Mouse (Mus musculus): ENCODE measurements at regions not wholly inside any gene's neighbourhood (a gene's known extent, or its start where the extent isn't known, plus 50 kb on each side); places are given as distances from the start of the nearest gene placed in this dataset.
A peak's percentile ranks its signal among the peaks of the same experiment; 100 is the strongest.

DNA sequence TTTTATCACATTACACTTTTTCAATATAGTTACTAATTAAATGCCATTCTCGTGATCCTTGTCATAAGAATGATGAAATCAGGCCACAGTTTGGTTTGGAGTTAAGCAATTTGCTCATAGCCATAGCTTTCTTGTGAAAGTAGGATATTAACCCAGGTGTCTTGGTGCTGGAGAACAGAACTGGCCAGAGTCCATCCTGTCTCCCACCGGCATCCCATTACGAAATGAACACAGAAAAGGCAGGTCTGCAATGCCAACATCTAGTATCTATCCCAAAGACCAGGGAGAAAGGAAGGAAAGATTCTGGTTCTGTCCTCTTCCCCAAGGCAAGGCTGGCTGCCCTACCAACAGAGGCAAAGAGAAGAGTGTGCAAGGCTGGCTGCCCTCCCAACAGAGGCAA is 61.6 kb upstream of the Avpr1a start:
- no peak for DNase-seq (ENCODE audit: low spot score in 2 of 2)

DNA sequence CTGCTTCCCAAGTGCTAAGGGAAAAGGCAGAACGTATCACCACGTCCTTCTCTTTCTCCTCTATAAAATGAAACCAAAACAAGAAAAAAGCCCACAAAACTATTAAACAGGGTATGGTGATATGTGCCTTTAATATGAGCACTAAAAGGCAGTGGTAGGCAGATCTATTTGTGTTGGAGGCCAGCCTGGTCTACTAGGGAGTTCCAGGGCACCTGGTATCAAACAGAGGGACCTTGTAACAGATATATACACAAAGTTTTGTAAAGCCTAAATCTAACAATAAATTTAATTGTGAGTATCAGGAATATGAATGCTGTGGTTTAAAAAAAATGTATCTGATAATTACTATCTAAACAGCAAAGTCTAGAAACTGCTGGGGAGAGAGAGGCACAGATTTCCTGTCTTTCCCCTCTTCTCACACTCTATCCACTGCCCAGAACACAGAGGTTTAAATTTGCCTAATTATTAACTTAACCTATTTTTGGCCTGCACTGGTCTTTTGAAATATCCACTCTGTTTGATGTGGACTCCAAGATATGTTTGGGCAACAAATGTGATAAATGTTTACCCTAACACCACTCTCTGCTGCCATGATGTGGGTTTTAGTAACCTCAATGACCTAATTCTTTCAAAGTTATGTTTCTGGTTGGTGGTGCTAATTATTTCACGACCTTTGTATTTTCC is 68.5 kb upstream of the Avpr1a start:
- DNase-seq (ENCODE audit: low spot score in 2 of 2): no peak

- no peak for DNase-seq (ENCODE audit: low spot score in 2 of 2)
Measured at GRCm38 (mm10) chr10:122343291-122343690, 105.0 kb upstream of the Avpr1a start.

- no peak for DNase-seq (ENCODE audit: low spot score in 2 of 2)
Measured at GRCm38 (mm10) chr10:122342356-122342755, 105.9 kb upstream of the Avpr1a start.

DNA sequence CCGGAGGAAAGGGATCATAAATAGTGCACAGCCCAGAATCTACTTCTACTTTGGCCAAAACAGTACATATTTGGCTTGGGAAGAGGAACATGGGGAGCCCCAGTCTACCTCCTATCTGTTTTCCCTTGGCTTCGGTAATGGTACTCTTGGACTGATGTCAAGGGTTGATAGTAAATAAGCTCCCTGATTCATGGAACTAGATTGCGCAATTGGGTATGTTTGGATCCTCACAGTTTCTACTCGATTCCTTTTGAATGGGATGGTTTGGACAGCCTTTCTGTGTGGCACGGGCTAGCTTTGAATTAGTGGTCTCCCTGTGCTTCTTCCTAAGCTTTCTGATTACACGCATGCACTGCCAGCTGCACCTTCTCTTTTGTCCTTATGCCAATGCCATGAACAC is 121.4 kb upstream of the Avpr1a start:
- DNase-seq (ENCODE audit: low spot score in 2 of 2): no peak

GRCm38 (mm10) chr10:122318886-122319285 is 129.4 kb upstream of the Avpr1a start:
- no peak for DNase-seq (ENCODE audit: low spot score in 2 of 2)

GRCm38 (mm10) chr10:122310646-122311193 is 137.6 kb upstream of the Avpr1a start:
- DNase-seq (ENCODE audit: low spot score in 2 of 2): no peak

DNA sequence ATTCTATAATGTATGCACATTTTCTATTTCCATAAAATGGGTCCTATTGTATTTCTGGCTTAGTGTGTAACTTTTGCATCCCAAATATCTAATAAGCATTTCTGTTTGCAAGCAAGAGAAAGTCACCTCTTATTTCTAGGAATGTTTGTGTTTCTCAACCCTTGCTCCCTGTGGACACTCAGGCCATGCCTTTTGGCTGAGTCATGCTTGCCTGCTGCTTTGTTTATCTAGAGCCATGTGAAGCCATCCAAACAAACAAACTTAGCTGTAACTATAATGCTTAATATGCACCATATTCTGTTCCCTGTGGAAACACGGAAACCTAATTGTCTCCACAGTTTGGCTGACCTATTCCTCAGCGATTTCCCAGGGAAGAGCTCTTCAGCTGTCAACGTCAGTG is 139.6 kb upstream of the Avpr1a start:
- DNase-seq (ENCODE audit: low spot score in 2 of 2): no peak

GRCm38 (mm10) chr10:122302259-122302658 is 146.0 kb upstream of the Avpr1a start:
- DNase-seq (ENCODE audit: low spot score in 2 of 2): no peak

DNA sequence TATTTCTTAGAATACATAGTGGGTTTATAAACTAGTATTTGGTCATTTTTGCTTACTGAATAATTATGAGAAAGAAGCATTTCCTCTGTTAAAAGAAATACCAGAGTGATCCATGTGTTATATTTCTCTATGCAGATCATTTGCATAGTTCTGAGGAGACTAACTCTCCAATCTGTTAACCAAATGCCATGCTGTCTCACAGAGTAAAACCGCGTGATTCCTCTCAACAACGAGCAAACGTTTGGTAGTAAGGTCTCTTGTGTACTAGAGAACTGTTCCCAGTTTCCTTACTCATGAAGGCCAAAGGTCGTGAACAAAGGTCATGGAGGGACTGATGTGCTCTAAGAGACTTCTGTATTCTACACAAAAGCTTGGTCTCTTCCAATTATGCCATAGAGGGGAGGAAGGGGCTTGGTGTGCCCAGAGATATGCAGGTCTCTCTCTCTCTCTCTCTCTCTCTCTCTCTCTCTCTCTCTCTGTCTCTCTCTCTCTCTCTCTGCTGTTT is 152.3 kb upstream of the Avpr1a start:
- DNase-seq (ENCODE audit: low spot score in 2 of 2): no peak

DNA sequence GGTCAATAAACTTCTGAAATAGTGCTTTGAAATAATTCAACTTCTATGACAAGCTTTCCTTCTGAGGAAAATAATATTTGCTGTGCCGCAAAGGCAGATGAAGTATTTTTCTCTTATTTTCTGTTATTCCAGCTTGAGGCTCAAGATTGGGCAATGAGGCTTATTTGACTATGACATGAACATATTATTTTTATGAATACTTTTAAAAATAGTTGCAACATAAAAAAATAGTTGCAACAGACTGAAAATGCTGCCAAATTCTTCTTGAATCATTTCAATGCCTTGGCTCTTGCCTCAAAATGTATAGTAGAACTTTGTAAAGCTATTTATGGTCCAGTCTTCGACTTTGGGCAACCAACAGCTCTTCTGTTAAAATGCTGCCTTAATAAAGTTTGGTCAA is 156.7 kb upstream of the Avpr1a start:
- DNase-seq (ENCODE audit: low spot score in 2 of 2): no peak

GRCm38 (mm10) chr10:122291091-122291490 is 157.2 kb upstream of the Avpr1a start:
- no peak for DNase-seq (ENCODE audit: low spot score in 2 of 2)

DNA sequence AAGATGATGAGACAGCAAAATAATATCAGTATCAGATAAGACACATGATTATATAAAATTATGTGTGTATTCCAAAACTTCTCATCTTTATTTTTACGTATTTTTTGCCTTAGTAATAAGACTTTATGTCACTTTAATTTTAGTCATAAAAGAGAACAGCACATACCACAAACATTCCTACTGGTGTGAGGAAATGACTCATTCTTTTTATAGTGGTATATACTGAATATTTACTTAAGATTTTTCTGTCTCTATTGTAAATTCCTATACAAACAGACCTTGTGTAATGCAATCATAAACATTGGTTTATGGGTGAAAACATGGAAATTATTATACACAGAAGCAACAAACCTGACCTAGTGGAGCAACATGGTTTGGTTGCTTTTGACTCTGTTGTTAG is 173.4 kb upstream of the Avpr1a start:
- no peak for DNase-seq (ENCODE audit: low spot score in 2 of 2)

- peak in 1 of 2 experiments; percentile 24 for DNase-seq (ENCODE audit: low spot score in 2 of 2)
Measured at GRCm38 (mm10) chr10:122274181-122274580, 174.1 kb upstream of the Avpr1a start.

- DNase-seq (ENCODE audit: low spot score in 2 of 2): no peak
Measured at GRCm38 (mm10) chr10:122264070-122264469, 166.9 kb upstream of the Rxylt1 start.

DNA sequence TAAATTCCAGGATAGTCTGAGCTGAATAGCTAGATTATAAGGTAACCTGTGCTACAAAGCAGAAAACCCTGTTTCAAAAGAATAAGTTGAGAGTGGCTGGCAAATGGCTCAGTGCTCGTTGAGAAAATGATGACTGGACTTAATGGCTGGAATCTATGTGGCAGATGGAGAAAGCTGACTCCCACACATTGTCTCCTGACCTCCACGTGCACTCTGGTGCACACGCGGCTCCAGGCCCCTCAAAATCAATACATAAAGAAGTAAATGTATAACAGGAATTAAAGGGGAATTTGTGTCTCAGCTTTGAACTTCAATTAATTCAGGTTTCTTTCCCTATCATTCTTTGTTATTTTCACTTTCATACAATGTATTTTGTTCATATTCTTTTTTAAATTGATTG is 162.2 kb upstream of the Rxylt1 start:
- DNase-seq (ENCODE audit: low spot score in 2 of 2): no peak

- DNase-seq (ENCODE audit: low spot score in 2 of 2): no peak
Measured at GRCm38 (mm10) chr10:122258711-122259110, 161.5 kb upstream of the Rxylt1 start.

- no peak for DNase-seq (ENCODE audit: low spot score in 2 of 2)
Measured at GRCm38 (mm10) chr10:122231818-122232217, 134.6 kb upstream of the Rxylt1 start.

GRCm38 (mm10) chr10:122230746-122231145 is 133.6 kb upstream of the Rxylt1 start:
- DNase-seq (ENCODE audit: low spot score in 2 of 2): peak; percentile 29 to 35

DNA sequence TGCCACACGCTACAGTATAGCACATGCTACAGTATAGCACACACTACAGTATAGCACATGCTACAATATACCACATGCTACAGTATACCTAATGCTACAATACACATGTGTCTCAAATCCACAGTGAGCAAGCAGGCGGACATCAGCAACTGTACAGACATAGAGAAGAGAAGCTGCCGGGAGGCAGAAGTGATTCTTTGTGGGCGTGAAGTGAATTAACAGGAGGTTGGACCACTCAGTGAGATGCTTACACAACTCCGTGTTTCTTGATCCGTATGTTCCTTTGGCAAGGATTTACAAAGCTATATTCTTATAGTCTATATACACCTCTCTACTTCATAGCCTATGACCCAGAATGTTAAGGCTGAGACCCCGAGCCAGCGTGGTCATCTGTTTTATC is 128.5 kb upstream of the Rxylt1 start:
- DNase-seq (ENCODE audit: low spot score in 2 of 2): no peak

DNA sequence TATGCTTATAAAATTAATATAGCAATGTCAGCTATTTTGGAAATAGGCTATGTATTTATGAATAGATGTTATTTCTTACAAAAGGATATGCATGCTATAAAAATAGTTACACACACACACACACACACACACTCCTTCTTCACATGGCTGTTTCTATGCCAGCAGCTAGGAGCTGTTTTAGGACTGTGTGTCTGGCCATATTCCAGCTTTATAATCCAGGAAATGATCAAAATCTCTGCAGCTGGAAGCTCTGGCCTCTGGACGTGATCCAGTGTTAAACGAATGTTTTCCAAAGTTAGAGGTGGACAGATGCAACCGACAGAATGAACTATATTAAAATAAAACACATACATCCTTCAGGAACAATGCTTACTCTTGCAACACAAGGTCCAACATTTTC is 125.9 kb upstream of the Rxylt1 start:
- no peak for DNase-seq (ENCODE audit: low spot score in 2 of 2)

- DNase-seq (ENCODE audit: low spot score in 2 of 2): no peak
Measured at GRCm38 (mm10) chr10:122217594-122217993, 120.4 kb upstream of the Rxylt1 start.

DNA sequence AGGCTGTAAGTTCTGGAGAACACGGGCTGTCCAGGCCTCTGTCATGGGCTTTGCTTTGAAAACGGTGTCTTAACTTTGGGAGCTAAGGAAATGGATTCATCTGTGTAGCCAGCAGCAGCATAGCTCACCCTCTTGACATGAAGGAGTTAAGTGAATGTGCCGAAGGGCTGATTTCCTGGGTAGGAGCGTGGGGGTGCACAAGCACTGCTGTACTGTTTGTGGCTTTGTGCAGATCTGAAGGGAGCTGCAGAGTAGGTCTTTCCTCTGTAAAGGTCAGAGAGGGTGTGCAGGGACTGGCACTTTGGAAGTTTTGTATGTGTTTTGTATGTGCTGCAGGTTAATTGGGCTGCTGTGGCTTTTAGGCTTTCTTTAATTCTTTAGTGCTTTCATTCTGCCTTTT is 102.6 kb upstream of the Rxylt1 start:
- DNase-seq (ENCODE audit: low spot score in 2 of 2): no peak
